ENCODE assay signal across 8 mouse cellular contexts in genomic region chr1:152623375-152624270, GRCm38 (mm10).
DNase-seq lines count a peak whose midpoint lies in the region; ATAC-seq and TF ChIP-seq lines count a peak whose summit lies in the region.

No protein-coding gene starts in this region.

- peak overlapping the region; percentile 97 for H3K27ac ChIP-seq in heart, embryonic 15.5 days
- H3K27ac ChIP-seq in kidney, postnatal 0 days, result peak overlapping the region; percentile 80

- WGBS in heart, embryonic 15.5 days, result 16% methylated on average over 12 of the region's 12 CpGs
- WGBS in kidney, postnatal 0 days, result 25% methylated on average over 12 of the region's 12 CpGs

- ATAC-seq in heart, embryonic 15.5 days (replicated peaks; ENCODE audit: insufficient number of reproducible peaks, insufficient read depth, low FRiP score, low read depth), result no peak
- 0 out of 2 replicates have a peak, but pooled peaks have one; percentile 34 for ATAC-seq in kidney, postnatal 0 days (replicated peaks; ENCODE audit: low FRiP score, low read depth)

- no peaks in the 10 kb centered on the region for H3K9me3 ChIP-seq in heart, embryonic 15.5 days (replicated peaks)
- H3K9me3 ChIP-seq in kidney, postnatal 0 days (replicated peaks; ENCODE audit: low read length), result no peaks in the 10 kb centered on the region

- DNase-seq in MN1 (ENCODE audit: low spot score), result peak; percentile 14
- DNase-seq in embryo, embryonic 10.5 days (ENCODE audit: low spot score), result peak; percentile 54
- DNase-seq in kidney, postnatal 0 days (ENCODE audit: low spot score), result peak; percentile 74
- DNase-seq in lung, postnatal 4 days, result peak; percentile 43 to 45
- DNase-seq in layer of hippocampus, adult 9-10 months (ENCODE audit: low spot score), result no peak
- no peak for DNase-seq in left cerebral cortex, adult 8-10 months (ENCODE audit: low spot score in 2 of 2)
- DNase-seq in right cerebral cortex, adult 2 months (ENCODE audit: low spot score in 2 of 2), result no peak

- no peak for TF ChIP-seq CTCF in kidney, postnatal 0 days (IDR thresholded peaks at IDR 0.05; ENCODE audit: low read depth)

- H3K27me3 ChIP-seq in heart, embryonic 15.5 days, result no peaks in the 10 kb centered on the region
- no peaks in the 10 kb centered on the region for H3K27me3 ChIP-seq in kidney, postnatal 0 days (ENCODE audit: insufficient read depth, low read length)

- peaks cover 60% of the 10 kb centered on the region for H3K4me1 ChIP-seq in heart, embryonic 15.5 days (replicated peaks)
- H3K4me1 ChIP-seq in kidney, postnatal 0 days (replicated peaks; ENCODE audit: insufficient read depth, low read length), result peaks cover 20% of the 10 kb centered on the region; the same call in 1 of the 2 replicates

- peaks cover 4% of the 10 kb centered on the region; the same call in 1 of the 2 replicates for H3K36me3 ChIP-seq in heart, embryonic 15.5 days
- H3K36me3 ChIP-seq in kidney, postnatal 0 days (ENCODE audit: insufficient read depth, low read length), result no peaks in the 10 kb centered on the region; the same call in 1 of the 2 replicates

- H3K4me3 ChIP-seq in heart, embryonic 15.5 days, result peak overlapping the region; percentile 72
- H3K4me3 ChIP-seq in kidney, postnatal 0 days (replicated peaks; ENCODE audit: low read depth, low read length), result peak overlapping the region; percentile 62

- H3K4me2 ChIP-seq in heart, embryonic 15.5 days, result peak overlapping the region; percentile 74
- peak overlapping the region; percentile 68 for H3K4me2 ChIP-seq in kidney, postnatal 0 days (ENCODE audit: low read length)

- peak overlapping the region; percentile 86 for H3K9ac ChIP-seq in heart, embryonic 15.5 days
- peak overlapping the region; percentile 75; the same call in 1 of the 2 replicates for H3K9ac ChIP-seq in kidney, postnatal 0 days (ENCODE audit: low read depth, low read length)

Comparison
In these comparisons a context has a peak if more than half of its experiments do, and no peak if none do; other contexts are left out.
1. DNase-seq: peak in MN1 (single experiment), embryo, embryonic 10.5 days (single experiment), kidney, postnatal 0 days (single experiment) and lung, postnatal 4 days (2 of 2); none in layer of hippocampus, adult 9-10 months (single experiment), left cerebral cortex, adult 8-10 months (0 of 2) and right cerebral cortex, adult 2 months (0 of 2).